Mouse (Mus musculus): ENCODE measurements around the gene AI661453. TPM values are rescaled to one million over a fixed set of nuclear protein-coding genes. Genes with fewer than 3 reads are reported as not detected.

AI661453 gene
- total and polyA plus RNA-seq, 2 experiments from 2014 or later: 0.19 to 0.93 TPM

- 84% methylated on average over 2 of the region's 2 CpGs for WGBS
- H3K9ac ChIP-seq (replicated peaks; ENCODE audit: low read length, poor library complexity, severe bottlenecking): no peak overlapping the region
- no peak overlapping the region for H3K27ac ChIP-seq (ENCODE audit: low read depth, low read length)
- H3K4me3 ChIP-seq (ENCODE audit: low read depth, low read length): no peak overlapping the region
- H3K4me1 ChIP-seq (ENCODE audit: insufficient read depth, low read length): no peaks in the 10 kb centered on the region
- H3K9me3 ChIP-seq (ENCODE audit: low read length): no peaks in the 10 kb centered on the region
- H3K36me3 ChIP-seq (ENCODE audit: insufficient read depth, low read length): no peaks in the 10 kb centered on the region
- no peak for TF ChIP-seq CTCF (IDR thresholded peaks at IDR 0.05)
- DNase-seq (ENCODE audit: low spot score) (no peak), ATAC-seq (ENCODE audit: low FRiP score) (no peak)
- no peak overlapping the region for H3K4me2 ChIP-seq (ENCODE audit: low read depth, low read length, poor library complexity, severe bottlenecking)
- H3K27me3 ChIP-seq (ENCODE audit: insufficient read depth, low read length): no peaks in the 10 kb centered on the region
Observed at GRCm38 (mm10) chr17:47507523-47507922, 71.1 kb downstream of the AI661453 start.

DNA sequence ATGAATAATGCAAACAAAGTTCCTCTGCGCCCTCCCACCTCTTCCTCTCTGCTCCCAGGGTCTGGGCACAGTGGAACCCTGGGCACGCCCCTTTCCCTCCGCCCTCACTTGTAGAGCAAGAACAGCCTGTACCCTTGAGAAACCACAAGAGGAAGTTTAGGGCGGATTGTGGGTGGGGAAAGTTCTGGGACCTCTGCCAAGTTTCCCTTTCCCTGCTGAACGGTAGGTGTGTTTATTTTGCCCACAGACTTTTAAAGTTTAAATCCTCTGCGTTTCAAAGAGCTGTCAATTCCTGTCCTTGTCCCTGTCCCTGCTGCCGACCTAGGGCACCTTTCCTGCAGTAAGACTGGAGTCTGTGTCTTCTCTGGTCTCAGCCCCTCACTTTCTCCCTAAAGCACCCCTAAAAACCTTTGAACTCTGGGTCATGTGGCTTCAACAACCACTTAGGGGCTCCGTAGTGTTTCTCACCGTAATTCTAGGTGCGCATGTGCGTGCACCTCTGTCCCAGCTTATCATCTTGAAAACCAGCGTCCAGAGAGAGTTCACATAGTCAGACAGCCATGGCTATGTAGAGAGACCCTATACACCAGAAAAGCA is 71.7 kb downstream of the AI661453 start:
- no peak overlapping the region for H3K4me3 ChIP-seq (ENCODE audit: low read depth, low read length)
- H3K4me1 ChIP-seq (ENCODE audit: insufficient read depth, low read length): no peaks in the 10 kb centered on the region
- peak; percentile 79 for DNase-seq (ENCODE audit: low spot score)
- no peaks in the 10 kb centered on the region for H3K27me3 ChIP-seq (ENCODE audit: insufficient read depth, low read length)
- no peaks in the 10 kb centered on the region for H3K36me3 ChIP-seq (ENCODE audit: insufficient read depth, low read length)
- no peak for ATAC-seq (ENCODE audit: low FRiP score)
- H3K4me2 ChIP-seq (ENCODE audit: low read depth, low read length, poor library complexity, severe bottlenecking): no peak overlapping the region; the same call in 1 of the 2 replicates
- no peak for TF ChIP-seq CTCF (IDR thresholded peaks at IDR 0.05)
- WGBS: 57% methylated on average over 12 of the region's 12 CpGs
- H3K9me3 ChIP-seq (ENCODE audit: low read length): no peaks in the 10 kb centered on the region
- H3K27ac ChIP-seq (ENCODE audit: low read depth, low read length): 0 out of 2 replicates have a peak overlapping the region, but pooled peaks have one; percentile 43
- 0 out of 2 replicates have a peak overlapping the region, but pooled peaks have one; percentile 4 for H3K9ac ChIP-seq (replicated peaks; ENCODE audit: low read length, poor library complexity, severe bottlenecking)

DNA sequence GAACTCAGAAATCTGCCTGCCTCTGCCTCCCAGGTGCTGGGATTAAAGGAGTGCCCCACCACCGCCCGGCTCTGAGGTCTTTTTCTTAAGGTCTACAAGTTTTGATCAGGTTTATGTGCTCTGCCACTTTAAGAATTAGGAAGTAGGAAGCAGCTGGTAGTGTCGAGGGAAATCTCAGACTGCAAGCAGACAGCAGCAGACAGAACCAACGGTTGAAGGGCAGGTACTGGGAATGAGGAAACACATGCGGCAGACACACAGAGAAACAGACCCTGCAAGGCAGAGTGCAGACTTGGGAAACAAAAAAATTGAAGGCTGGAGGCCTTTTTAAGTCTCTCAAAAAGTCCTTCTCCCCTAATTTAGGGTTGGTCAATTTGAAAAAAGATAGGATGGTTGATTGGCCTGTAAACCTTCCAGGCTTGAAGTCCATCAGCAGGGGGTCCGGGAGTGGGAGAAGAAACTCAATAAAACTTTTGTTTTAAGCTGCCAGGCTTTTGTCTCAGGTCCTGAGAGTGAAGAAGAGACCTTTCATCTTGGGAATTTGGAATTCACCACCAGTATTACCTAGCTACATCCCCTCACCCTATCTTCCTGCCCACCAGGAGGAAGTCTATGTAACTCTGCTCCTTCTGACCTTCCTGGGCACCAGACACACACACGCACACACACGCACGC is 72.8 kb downstream of the AI661453 start:
- WGBS: 60% methylated on average over 9 of the region's 9 CpGs
- ATAC-seq (ENCODE audit: low FRiP score) (no peak), DNase-seq (ENCODE audit: low spot score) (no peak)
- Histone ChIP-seq H3K9me3 (ENCODE audit: low read length) (no peaks in the 10 kb centered on the region), H3K27ac (ENCODE audit: low read depth, low read length) (no peak overlapping the region), H3K36me3 (ENCODE audit: insufficient read depth, low read length) (no peaks in the 10 kb centered on the region), H3K4me1 (ENCODE audit: insufficient read depth, low read length) (no peaks in the 10 kb centered on the region), H3K9ac (replicated peaks; ENCODE audit: low read length, poor library complexity, severe bottlenecking) (no peak overlapping the region), H3K27me3 (ENCODE audit: insufficient read depth, low read length) (no peaks in the 10 kb centered on the region), H3K4me3 (ENCODE audit: low read depth, low read length) (no peak overlapping the region), H3K4me2 (ENCODE audit: low read depth, low read length, poor library complexity, severe bottlenecking) (no peak overlapping the region)
- no peak for TF ChIP-seq CTCF (IDR thresholded peaks at IDR 0.05)

DNA sequence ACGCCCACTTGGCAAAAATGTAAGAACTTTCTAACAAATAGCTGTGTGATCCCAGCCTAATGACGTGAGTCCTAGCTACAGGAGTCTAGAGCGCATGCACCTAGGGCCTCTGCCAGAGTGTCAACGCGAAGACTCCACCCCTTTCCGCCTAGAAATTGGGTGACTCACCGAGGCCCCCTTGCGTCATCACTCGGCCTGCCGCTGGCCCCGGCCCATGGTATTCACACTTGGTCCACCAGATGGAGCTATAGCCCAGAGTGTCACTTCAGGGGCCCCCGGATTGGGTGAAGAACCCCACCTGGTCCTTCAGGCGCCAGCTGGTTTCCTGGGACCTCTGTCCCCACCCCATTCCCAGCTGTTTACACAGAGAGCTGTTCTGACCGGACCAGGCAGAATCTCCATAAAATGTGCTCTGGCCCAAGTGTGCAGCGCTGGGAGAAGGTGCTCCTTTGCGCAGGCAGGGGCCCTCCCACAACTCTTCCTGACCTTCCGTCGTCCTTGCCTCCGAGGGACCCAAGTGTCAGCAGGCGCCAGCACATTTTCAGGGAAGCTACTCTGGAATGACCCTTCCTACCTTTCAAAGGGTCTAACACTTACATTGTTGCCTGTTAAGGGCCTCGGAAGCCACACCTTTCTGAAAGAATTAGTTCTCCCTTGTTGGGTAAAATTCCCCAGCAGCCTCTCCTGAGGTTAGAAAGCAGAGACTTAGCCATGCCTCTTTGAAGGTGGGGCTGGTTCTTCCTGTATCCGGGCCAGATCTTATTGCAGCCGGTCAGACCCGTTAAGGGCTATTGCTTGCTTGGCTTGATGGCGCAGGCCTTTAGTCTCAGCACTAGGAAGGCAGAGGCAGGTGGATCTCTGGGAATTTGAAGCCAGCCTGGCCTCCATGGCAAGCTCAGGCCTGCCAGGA is 75.0 kb downstream of the AI661453 start:
- H3K4me3 ChIP-seq (ENCODE audit: low read depth, low read length): no peak overlapping the region
- peak; percentile 88 for ATAC-seq (ENCODE audit: low FRiP score)
- H3K4me1 ChIP-seq (ENCODE audit: insufficient read depth, low read length): no peaks in the 10 kb centered on the region
- H3K4me2 ChIP-seq (ENCODE audit: low read depth, low read length, poor library complexity, severe bottlenecking): peak overlapping the region; percentile 26
- H3K9ac ChIP-seq (replicated peaks; ENCODE audit: low read length, poor library complexity, severe bottlenecking): no peak overlapping the region
- 18% methylated on average over 25 of the region's 25 CpGs for WGBS
- H3K36me3 ChIP-seq (ENCODE audit: insufficient read depth, low read length): no peaks in the 10 kb centered on the region
- peak; percentile 93 for DNase-seq (ENCODE audit: low spot score)
- H3K9me3 ChIP-seq (ENCODE audit: low read length): no peaks in the 10 kb centered on the region
- TF ChIP-seq CTCF (IDR thresholded peaks at IDR 0.05): peak; percentile 86
- no peak overlapping the region for H3K27ac ChIP-seq (ENCODE audit: low read depth, low read length)
- H3K27me3 ChIP-seq (ENCODE audit: insufficient read depth, low read length): no peaks in the 10 kb centered on the region

GRCm38 (mm10) chr17:47512956-47513775 is 76.8 kb downstream of the AI661453 start:
- WGBS: 72% methylated on average over 10 of the region's 10 CpGs

More at GRCm38 (mm10) chr17:47512956-47513775, 76.8 kb downstream of the AI661453 start:
- no peaks in the 10 kb centered on the region for H3K27me3 ChIP-seq (ENCODE audit: insufficient read depth, low read length)
- no peak overlapping the region for H3K27ac ChIP-seq (ENCODE audit: low read depth, low read length)
- H3K4me1 ChIP-seq (ENCODE audit: insufficient read depth, low read length): no peaks in the 10 kb centered on the region
- TF ChIP-seq CTCF (IDR thresholded peaks at IDR 0.05): no peak
- H3K36me3 ChIP-seq (ENCODE audit: insufficient read depth, low read length): no peaks in the 10 kb centered on the region
- H3K9me3 ChIP-seq (ENCODE audit: low read length): no peaks in the 10 kb centered on the region
- H3K4me3 ChIP-seq (ENCODE audit: low read depth, low read length): no peak overlapping the region
- ATAC-seq (ENCODE audit: low FRiP score) (no peak), DNase-seq (ENCODE audit: low spot score) (no peak)
- no peak overlapping the region for H3K9ac ChIP-seq (replicated peaks; ENCODE audit: low read length, poor library complexity, severe bottlenecking)
- H3K4me2 ChIP-seq (ENCODE audit: low read depth, low read length, poor library complexity, severe bottlenecking): no peak overlapping the region

Data from midbrain, postnatal 0 days (tissue).